Mouse (Mus musculus): ENCODE results near the gene Stx6. TPM values are rescaled to one million over a fixed set of nuclear protein-coding genes. Genes with fewer than 3 reads are reported as not detected.

Gene Stx6
- polyA plus RNA-seq, 1 experiment: 110 TPM

DNA sequence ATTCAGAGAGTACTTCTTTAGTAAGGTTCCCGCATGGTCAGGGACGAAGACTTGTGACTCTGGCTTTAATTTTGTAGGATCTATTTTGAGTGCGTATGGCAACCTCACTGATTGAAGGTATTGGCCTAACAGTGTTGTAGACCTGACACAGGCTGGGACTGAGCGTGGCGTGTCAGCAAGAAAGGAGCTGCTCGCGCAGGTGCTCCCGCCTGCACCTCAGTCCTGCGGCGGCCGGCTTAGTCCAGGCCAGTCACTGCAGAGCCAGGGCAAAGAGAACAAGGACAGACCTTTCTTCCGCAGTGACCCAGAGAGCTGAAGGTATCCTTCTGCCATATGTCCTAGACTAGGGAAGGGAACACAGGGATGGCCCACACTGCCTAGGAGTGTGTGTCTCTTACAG lies 45.4 kb downstream of the Stx6 start:
- Histone ChIP-seq H3K36me3 (replicated peaks; ENCODE audit: low read length) (peaks cover 91% of the 10 kb centered on the region), H3K4me3 (replicated peaks) (no peak overlapping the region), H3K4me1 (peaks cover 19% of the 10 kb centered on the region), H3K27me3 (replicated peaks) (no peaks in the 10 kb centered on the region), H3K9me3 (no peaks in the 10 kb centered on the region)
- no peak for TF ChIP-seq FLI1 (IDR thresholded peaks at IDR 0.05; ENCODE audit: low read length)
- no peak for TF ChIP-seq GATA1 (IDR thresholded peaks at IDR 0.05; ENCODE audit: borderline replicate concordance, low read length)

DNA sequence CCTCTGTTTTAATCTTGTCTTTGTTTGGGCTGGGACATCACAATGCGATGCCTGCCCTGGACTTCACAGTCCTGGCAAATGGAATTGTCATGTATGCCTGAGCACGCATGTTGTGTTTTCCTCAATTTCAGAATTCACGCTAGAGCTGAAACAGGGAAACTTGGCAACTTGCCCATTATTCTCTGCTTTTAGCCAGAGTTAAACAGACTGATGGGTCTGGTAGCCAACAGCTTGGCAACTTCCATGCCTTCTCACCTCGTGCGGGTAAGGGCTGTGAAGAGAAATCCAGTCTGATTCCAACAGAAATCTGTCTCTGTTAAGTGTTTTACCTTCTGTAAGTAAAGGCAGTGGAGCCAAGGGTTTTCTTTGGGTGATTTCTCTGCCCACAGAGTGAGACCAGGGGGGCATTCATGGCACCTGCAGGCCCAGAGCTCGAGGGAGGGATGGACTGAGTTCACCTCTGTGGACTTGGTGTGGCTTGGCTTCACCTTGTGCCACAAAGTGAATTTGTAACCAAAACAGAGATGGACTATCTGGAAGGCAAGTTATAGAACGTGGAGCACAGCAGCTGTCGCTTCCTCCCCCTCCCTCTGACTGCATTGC lies 46.1 kb downstream of the Stx6 start:
- no peaks in the 10 kb centered on the region for H3K27me3 ChIP-seq (replicated peaks)
- peaks cover 86% of the 10 kb centered on the region for H3K36me3 ChIP-seq (replicated peaks; ENCODE audit: low read length)
- no peak overlapping the region for H3K4me3 ChIP-seq (replicated peaks)
- TF ChIP-seq GATA1 (IDR thresholded peaks at IDR 0.05; ENCODE audit: borderline replicate concordance, low read length): no peak
- TF ChIP-seq FLI1 (IDR thresholded peaks at IDR 0.05; ENCODE audit: low read length): no peak
- peaks cover 19% of the 10 kb centered on the region for H3K4me1 ChIP-seq
- no peaks in the 10 kb centered on the region for H3K9me3 ChIP-seq

DNA sequence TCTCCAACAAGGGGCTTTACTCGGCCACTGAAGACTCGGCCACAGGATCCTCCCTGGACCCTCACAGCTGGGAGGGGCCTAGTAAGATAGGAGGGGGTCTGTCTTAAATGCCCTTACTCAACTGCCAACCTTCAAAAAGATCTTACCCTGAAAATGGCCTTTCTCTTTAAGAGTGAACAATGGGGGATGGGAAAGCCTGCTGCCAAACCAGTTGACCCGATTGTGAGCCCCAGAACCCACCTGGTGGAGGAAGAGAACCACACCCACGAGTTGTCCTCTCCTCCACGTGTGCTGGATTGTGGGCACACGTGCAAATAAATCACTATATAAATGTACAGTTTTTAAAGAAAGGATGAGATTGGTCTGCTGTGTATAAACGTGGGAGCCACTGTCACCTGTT lies 46.8 kb downstream of the Stx6 start:
- Histone ChIP-seq H3K36me3 (replicated peaks; ENCODE audit: low read length) (peaks cover 80% of the 10 kb centered on the region), H3K4me3 (replicated peaks) (no peak overlapping the region), H3K27me3 (replicated peaks) (no peaks in the 10 kb centered on the region), H3K9me3 (no peaks in the 10 kb centered on the region), H3K4me1 (peaks cover 19% of the 10 kb centered on the region)
- TF ChIP-seq FLI1 (IDR thresholded peaks at IDR 0.05; ENCODE audit: low read length) (no peak), GATA1 (IDR thresholded peaks at IDR 0.05; ENCODE audit: borderline replicate concordance, low read length) (no peak)

DNA sequence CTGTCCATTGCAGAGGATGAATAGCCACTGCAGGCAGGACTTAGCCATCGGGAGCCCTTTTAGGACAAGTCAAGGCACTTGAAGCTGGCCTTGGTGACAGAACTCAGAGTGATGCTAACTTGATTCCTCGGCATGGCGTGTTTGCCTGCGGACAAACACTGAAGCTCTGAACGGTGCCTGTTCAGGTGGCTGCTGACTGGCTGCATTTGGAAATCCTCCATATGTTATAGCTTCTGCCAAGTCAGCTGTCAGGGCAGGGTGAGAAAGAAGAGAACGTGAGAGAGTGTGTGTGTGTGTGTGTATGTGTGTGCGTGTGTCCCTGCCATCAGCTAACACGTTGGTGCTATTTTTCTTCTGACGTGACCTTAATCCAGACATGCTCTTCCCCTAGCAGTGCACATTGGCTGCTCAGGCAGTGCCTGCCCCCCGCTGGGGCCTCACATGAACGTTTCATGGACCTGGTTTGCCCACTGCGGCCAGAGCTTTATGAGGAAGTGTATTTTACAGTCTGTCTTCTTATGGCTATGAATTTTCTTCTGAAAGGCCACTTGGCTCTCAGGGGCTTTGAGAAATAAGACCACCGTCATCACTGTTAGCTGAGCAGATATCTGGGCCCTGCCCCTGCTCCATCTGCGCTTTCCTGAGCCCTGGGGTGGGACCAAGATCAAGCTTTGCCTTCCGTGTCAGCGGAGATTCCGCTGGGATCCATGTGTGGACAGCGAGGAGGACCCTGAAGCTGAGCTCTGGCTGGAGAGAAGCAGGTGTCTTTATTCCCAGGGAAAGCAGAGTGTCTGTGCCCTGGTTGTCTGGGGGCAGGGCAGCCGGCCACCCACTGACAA lies 47.5 kb downstream of the Stx6 start:
- H3K36me3 ChIP-seq (replicated peaks; ENCODE audit: low read length): peaks cover 73% of the 10 kb centered on the region
- peaks cover 16% of the 10 kb centered on the region for H3K4me1 ChIP-seq
- no peaks in the 10 kb centered on the region for H3K9me3 ChIP-seq
- peaks cover 2% of the 10 kb centered on the region for H3K27me3 ChIP-seq (replicated peaks)
- TF ChIP-seq FLI1 (IDR thresholded peaks at IDR 0.05; ENCODE audit: low read length) (no peak), GATA1 (IDR thresholded peaks at IDR 0.05; ENCODE audit: borderline replicate concordance, low read length) (no peak)
- no peak overlapping the region for H3K4me3 ChIP-seq (replicated peaks)

DNA sequence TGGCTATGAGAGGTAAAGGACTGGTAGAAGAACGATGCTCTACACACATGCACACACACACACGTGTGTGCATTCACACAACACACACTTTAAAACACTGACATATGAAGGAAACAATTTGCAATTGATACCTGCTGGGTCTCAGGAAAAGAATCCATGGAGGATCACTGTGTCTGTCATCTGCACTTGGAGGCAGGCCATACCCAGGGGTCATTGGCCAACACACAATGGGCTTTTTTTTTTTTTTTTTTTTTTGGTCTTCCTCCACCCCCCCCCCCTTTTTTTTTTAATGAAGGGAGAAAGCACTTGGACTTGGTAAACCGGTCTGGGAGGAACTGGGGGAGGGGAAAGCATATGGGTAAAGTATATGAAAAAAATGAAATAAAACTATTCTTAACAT lies 49.3 kb downstream of the Stx6 start:
- peaks cover 17% of the 10 kb centered on the region for H3K4me1 ChIP-seq
- H3K36me3 ChIP-seq (replicated peaks; ENCODE audit: low read length): peaks cover 54% of the 10 kb centered on the region
- H3K9me3 ChIP-seq: no peaks in the 10 kb centered on the region
- TF ChIP-seq FLI1 (IDR thresholded peaks at IDR 0.05; ENCODE audit: low read length): no peak
- no peak for TF ChIP-seq GATA1 (IDR thresholded peaks at IDR 0.05; ENCODE audit: borderline replicate concordance, low read length)
- peaks cover 6% of the 10 kb centered on the region for H3K27me3 ChIP-seq (replicated peaks)
- no peak overlapping the region for H3K4me3 ChIP-seq (replicated peaks)

DNA sequence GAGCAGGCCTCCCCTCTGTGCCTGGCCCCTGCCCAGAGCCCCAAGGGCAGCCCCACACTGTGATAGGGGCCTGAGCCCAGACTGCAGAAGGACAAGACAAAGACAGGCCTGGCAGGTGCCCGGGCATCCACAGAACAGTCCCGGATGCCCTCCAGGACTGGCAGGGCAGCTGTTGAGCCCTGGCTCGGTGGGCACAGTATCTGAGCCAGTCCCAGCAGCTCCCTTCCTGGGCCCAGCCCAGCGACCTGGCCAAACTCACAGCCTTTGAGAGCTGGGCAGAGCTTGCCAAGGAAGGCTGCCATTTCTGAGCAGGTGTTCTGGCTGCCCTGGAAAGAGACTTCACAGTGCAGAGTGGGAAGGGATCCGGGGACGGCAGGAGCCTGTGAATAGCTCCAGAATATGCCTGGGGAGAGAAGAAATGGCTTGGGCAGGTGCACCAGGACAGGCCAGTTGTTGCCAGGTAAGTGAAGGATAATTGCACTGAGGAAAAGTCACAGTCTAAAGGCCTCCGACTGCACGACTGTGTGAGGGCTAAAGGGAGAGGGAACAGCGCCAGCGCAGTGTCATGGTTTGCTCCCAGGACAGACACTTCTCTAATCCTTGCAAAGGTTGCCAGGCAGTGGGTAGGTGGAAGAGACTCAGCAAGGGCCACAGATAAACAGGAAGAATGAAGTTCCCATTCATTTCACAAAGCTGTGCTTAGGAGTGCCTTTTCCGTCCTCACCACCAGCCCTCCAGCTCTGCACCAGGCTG lies 51.7 kb downstream of the Stx6 start:
- TF ChIP-seq GATA1 (IDR thresholded peaks at IDR 0.05; ENCODE audit: borderline replicate concordance, low read length): no peak
- no peak for TF ChIP-seq FLI1 (IDR thresholded peaks at IDR 0.05; ENCODE audit: low read length)

DNA sequence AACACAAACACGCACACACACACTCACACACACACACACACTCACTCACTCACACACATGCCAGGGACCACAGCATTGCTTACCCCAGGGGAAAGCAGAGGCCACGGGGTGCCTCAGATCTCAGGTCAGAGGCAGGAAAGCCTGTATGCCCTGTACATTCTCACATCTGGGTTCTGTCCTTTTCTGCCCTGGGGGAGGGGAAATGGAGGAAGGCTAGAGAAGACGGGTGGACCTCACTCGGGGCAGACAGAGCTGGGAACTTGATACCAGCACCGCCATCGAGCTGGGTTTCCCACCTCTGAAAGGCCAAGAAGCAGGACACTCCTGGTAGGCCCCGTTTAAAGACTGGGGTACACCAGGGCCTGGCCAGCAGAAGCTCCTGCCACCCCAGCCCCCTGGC lies 52.5 kb downstream of the Stx6 start:
- TF ChIP-seq FLI1 (IDR thresholded peaks at IDR 0.05; ENCODE audit: low read length) (no peak), GATA1 (IDR thresholded peaks at IDR 0.05; ENCODE audit: borderline replicate concordance, low read length) (no peak)
- Histone ChIP-seq H3K9me3 (no peaks in the 10 kb centered on the region), H3K4me1 (peaks cover 36% of the 10 kb centered on the region), H3K27me3 (replicated peaks) (peaks cover 17% of the 10 kb centered on the region), H3K4me3 (replicated peaks) (no peak overlapping the region), H3K36me3 (replicated peaks; ENCODE audit: low read length) (peaks cover 24% of the 10 kb centered on the region)

More for the DNA sequence above, 51.7 kb downstream of the Stx6 start:
- Histone ChIP-seq H3K9me3 (no peaks in the 10 kb centered on the region), H3K4me1 (peaks cover 32% of the 10 kb centered on the region), H3K36me3 (replicated peaks; ENCODE audit: low read length) (peaks cover 33% of the 10 kb centered on the region), H3K4me3 (replicated peaks) (no peak overlapping the region), H3K27me3 (replicated peaks) (peaks cover 17% of the 10 kb centered on the region)

DNA sequence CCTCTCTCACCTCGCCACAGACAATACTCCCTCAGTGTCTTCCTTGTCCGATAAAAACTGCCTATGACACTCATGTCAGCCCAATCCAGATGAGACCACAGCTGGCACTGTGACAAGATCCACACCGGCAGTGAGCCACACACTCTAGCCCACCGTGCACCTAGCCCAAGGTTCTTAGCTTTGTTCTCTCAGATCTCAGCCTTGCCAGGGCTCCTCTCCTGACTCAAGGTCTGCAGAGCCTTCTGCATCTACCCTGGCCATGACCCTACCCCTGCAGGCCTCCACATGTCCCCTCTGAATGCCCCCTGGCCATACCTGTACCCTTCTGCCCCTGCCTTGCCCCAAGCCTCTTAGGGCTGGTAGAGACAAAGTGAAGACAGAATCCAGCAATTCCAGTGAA lies 53.6 kb downstream of the Stx6 start:
- Histone ChIP-seq H3K4me3 (replicated peaks) (no peak overlapping the region), H3K27me3 (replicated peaks) (peaks cover 25% of the 10 kb centered on the region), H3K36me3 (replicated peaks; ENCODE audit: low read length) (peaks cover 14% of the 10 kb centered on the region), H3K4me1 (peaks cover 39% of the 10 kb centered on the region), H3K9me3 (no peaks in the 10 kb centered on the region)
- TF ChIP-seq GATA1 (IDR thresholded peaks at IDR 0.05; ENCODE audit: borderline replicate concordance, low read length) (no peak), FLI1 (IDR thresholded peaks at IDR 0.05; ENCODE audit: low read length) (no peak)

DNA sequence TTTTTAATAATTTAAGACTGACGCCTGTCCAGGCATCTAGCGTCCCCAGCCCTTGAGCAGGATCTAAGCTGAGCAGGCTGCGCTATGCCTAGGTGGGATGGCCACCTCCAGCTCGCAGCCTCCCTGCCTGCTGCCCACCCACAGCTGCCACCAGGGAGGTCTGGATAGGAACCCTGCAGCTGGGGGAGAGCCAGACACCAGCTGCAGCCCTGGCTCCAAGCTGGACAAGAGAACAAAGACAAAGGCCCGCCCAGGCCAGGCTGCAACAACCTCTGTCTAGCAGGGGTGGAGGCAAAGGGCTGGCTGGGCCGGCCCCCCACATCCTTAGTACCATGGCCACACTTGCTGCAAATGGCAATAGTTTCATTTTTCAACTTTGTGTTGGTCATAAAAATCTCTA lies 54.0 kb downstream of the Stx6 start:
- Histone ChIP-seq H3K36me3 (replicated peaks; ENCODE audit: low read length) (peaks cover 10% of the 10 kb centered on the region), H3K27me3 (replicated peaks) (peaks cover 25% of the 10 kb centered on the region), H3K4me1 (peaks cover 39% of the 10 kb centered on the region), H3K4me3 (replicated peaks) (no peak overlapping the region), H3K9me3 (no peaks in the 10 kb centered on the region)
- TF ChIP-seq FLI1 (IDR thresholded peaks at IDR 0.05; ENCODE audit: low read length) (no peak), GATA1 (IDR thresholded peaks at IDR 0.05; ENCODE audit: borderline replicate concordance, low read length) (no peak)
